Mouse (Mus musculus) bone marrow macrophage, adult 2 months (primary cell): ENCODE data around the gene 1810049J17Rik.

Source experiments
- CTCF ChIP-seq: IDR thresholded peaks from 2 replicates; pipeline ENCODE4 v1.5.1; 2012; ENCODE audit warnings: low read depth, mild to moderate bottlenecking, low read length, moderate library complexity
- POLR2A ChIP-seq: IDR thresholded peaks from 2 replicates; pipeline ENCODE4 v1.6.1; 2012; ENCODE audit warnings: mild to moderate bottlenecking, low read depth, low read length, borderline replicate concordance

DNA sequence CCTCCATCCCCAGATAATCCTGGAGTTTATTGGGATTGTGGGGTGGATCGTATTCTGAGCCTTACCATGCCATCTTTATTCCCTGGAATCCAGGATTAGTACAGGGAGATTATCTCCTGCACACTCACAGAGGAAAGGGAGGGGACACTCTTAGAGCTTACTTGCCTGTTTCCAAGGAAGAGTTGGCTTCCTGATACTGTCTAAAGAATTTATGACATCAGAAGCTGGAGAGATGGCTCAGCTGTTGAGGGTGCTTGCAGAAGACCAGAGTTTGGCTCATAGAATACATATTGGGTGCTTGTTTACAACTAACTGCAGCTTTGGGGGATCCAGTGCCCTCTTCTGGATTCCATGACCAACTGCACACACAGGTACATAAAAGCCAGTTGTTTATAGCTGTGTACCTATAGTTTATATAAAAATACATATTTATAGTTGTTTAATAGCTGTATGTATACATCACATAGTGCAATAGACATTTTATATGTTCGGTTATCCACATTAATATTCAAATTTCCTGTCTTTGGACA lies 32.6 kb upstream of the 1810049J17Rik start:
- TF ChIP-seq CTCF (no peak), POLR2A (no peak)
